Mouse (Mus musculus) heart, postnatal 0 days (tissue): ENCODE measurements around the gene Praf2. TPM values are rescaled to one million over a fixed set of nuclear protein-coding genes. Genes with fewer than 3 reads are reported as not detected.
A peak's percentile ranks its signal among the peaks of the same experiment; 100 is the strongest.

Experiments
- ATAC-seq: fragments of 200-750 bp; cut with Nextera tagmentation; 2 replicates; pipeline ENCODE4 v1.8.0; 2017; ENCODE audit warnings: low read depth, moderate number of reproducible peaks, moderate library complexity; ENCODE audit not compliant: insufficient read depth
- DNase-seq: peaks from one replicate; pipeline ENCODE4 v3.0.0-alpha.2; 2016; ENCODE audit warnings: low spot score
- H3K27ac ChIP-seq: fragments of 300-500 bp; sonication (generic); 2 replicates; pipeline ENCODE4 v1.5.1; 2014; ENCODE audit warnings: low read depth, mild to moderate bottlenecking
- H3K27me3 ChIP-seq: fragments of 300-500 bp; sonication (generic); 2 replicates; pipeline ENCODE4 v1.6.1; 2014; ENCODE audit warnings: low read length, mixed read lengths; ENCODE audit not compliant: control insufficient read depth, insufficient read depth
- H3K36me3 ChIP-seq: fragments of 300-500 bp; sonication (generic); replicated peaks from 2 replicates; pipeline ENCODE4 v1.6.1; 2014; ENCODE audit warnings: low read length, mixed read lengths; ENCODE audit not compliant: control insufficient read depth, insufficient read depth
- H3K4me1 ChIP-seq: fragments of 300-500 bp; sonication (generic); 2 replicates; pipeline ENCODE4 v1.6.1; 2014; ENCODE audit warnings: antibody characterized with exemption; ENCODE audit not compliant: control insufficient read depth, insufficient read depth
- H3K4me2 ChIP-seq: fragments of 300-500 bp; sonication (generic); 2 replicates; pipeline ENCODE4 v1.6.1; 2014; ENCODE audit warnings: low read depth, mild to moderate bottlenecking, low read length, moderate library complexity
- H3K4me3 ChIP-seq: fragments of 300-500 bp; sonication (generic); 2 replicates; pipeline ENCODE4 v1.5.1; 2014; ENCODE audit warnings: low read depth, low read length
- H3K9ac ChIP-seq: fragments of 300-500 bp; sonication (generic); replicated peaks from 2 replicates; pipeline ENCODE4 v1.6.1; 2014; ENCODE audit warnings: low read depth, low read length, mixed read lengths
- H3K9me3 ChIP-seq: fragments of 300-500 bp; sonication (generic); replicated peaks from 2 replicates; pipeline ENCODE4 v1.6.1; 2016; ENCODE audit warnings: low read length; ENCODE audit not compliant: control insufficient read depth
- CTCF ChIP-seq: IDR thresholded peaks from 2 replicates; pipeline ENCODE4 v1.5.1; 2016; ENCODE audit warnings: antibody characterized with exemption, control low read depth, low read depth
- EP300 ChIP-seq: IDR thresholded peaks from 2 replicates; pipeline ENCODE4 v1.6.1; 2016; ENCODE audit warnings: antibody characterized with exemption, low read depth
- WGBS: fragments of 180-500 bp; shearing (Covaris S2); extraction: QIAGEN DNeasy Blood & Tissue Kit; methylation state at CpG from one replicate; pipeline ENCODE4 v1.1.7; 2014; 5-methylcytosine and 5-hydroxymethylcytosine counted together
- polyA plus RNA-seq: library from polyadenylated mRNA; unstranded; fragments of >200 nt; fragmentation: Nextera tagmentation; extraction: Ambion mirVana; gene quantifications from 2 replicates; pipeline ENCODE4 v1.2.1, GENCODE M21; 2015
- total RNA-seq: library from RNA; depleted of rRNA; stranded (reverse); fragments of >200 nt; gene quantifications from 2 replicates; pipeline ENCODE4 v1.2.3, GENCODE M21; 2014; ENCODE audit warnings: low replicate concordance

Gene Praf2
- total and polyA plus RNA-seq, 2 experiments from 2014 or later, result 11.0 to 12.6 TPM

- Histone ChIP-seq H3K27me3 (no peaks in the 10 kb centered on the region), H3K9ac (peak within 1 kb of the TSS; percentile 68), H3K27ac (peak within 1 kb of the TSS; percentile 85), H3K4me2 (peak within 1 kb of the TSS; percentile 65), H3K36me3 (0 out of 2 replicates have a peak, but pooled peaks cover under 1% of the 10 kb centered on the region), H3K4me3 (peak within 1 kb of the TSS; percentile 76), H3K4me1 (no peaks in the 10 kb centered on the region), H3K9me3 (no peaks in the 10 kb centered on the region)
- DNase-seq (peak; percentile 95), ATAC-seq (peak; percentile 97)
- WGBS, result 10% methylated on average over 38 of the region's 38 CpGs
- TF ChIP-seq EP300, result no peak
Measured at GRCm38 (mm10) chrX:7762137-7762920, 34.1 kb downstream of the Praf2 start, which contains the start of gene Tfe3. TSS of gene Tfe3 (plus strand) at chrX:7762560.

GRCm38 (mm10) chrX:7762921-7763197 lies 34.6 kb downstream of the Praf2 start:
- TF ChIP-seq CTCF (no peak), EP300 (no peak)

GRCm38 (mm10) chrX:7763631-7764393 lies 35.6 kb downstream of the Praf2 start:
- no peaks in the 10 kb centered on the region for H3K4me1 ChIP-seq
- peak overlapping the region; percentile 65 for H3K4me2 ChIP-seq
- peak overlapping the region; percentile 76 for H3K4me3 ChIP-seq
- H3K27ac ChIP-seq, result peak overlapping the region; percentile 85; the same call in 1 of the 2 replicates
- no peaks in the 10 kb centered on the region for H3K9me3 ChIP-seq
- H3K27me3 ChIP-seq, result no peaks in the 10 kb centered on the region
- ATAC-seq, result no peak
- WGBS, result 16% methylated on average over 20 of the region's 22 CpGs
- no peak for DNase-seq
- H3K9ac ChIP-seq, result peak overlapping the region; percentile 68
- H3K36me3 ChIP-seq, result peaks cover 11% of the 10 kb centered on the region; the same call in 1 of the 2 replicates
- TF ChIP-seq CTCF (no peak), EP300 (no peak)

More at GRCm38 (mm10) chrX:7762921-7763197, 34.6 kb downstream of the Praf2 start:
- peaks cover 6% of the 10 kb centered on the region; the same call in 1 of the 2 replicates for H3K36me3 ChIP-seq
- peak; percentile 2 for ATAC-seq
- no peaks in the 10 kb centered on the region for H3K4me1 ChIP-seq
- peak overlapping the region; percentile 85 for H3K27ac ChIP-seq
- peak overlapping the region; percentile 65 for H3K4me2 ChIP-seq
- no peak for DNase-seq
- H3K4me3 ChIP-seq, result peak overlapping the region; percentile 76
- H3K9me3 ChIP-seq, result no peaks in the 10 kb centered on the region
- H3K9ac ChIP-seq, result peak overlapping the region; percentile 68
- no peaks in the 10 kb centered on the region for H3K27me3 ChIP-seq
- 13% methylated on average over 21 of the region's 21 CpGs for WGBS

GRCm38 (mm10) chrX:7764657-7765280 lies 36.5 kb downstream of the Praf2 start:
- Histone ChIP-seq H3K4me3 (peak overlapping the region; percentile 76; the same call in 1 of the 2 replicates), H3K9me3 (no peaks in the 10 kb centered on the region), H3K27ac (no peak overlapping the region), H3K4me2 (peak overlapping the region; percentile 65), H3K36me3 (peaks cover 17% of the 10 kb centered on the region; the same call in 1 of the 2 replicates), H3K27me3 (no peaks in the 10 kb centered on the region), H3K9ac (no peak overlapping the region), H3K4me1 (no peaks in the 10 kb centered on the region)
- DNase-seq, result no peak
- TF ChIP-seq EP300, result no peak
- TF ChIP-seq CTCF, result no peak
- WGBS, result 31% methylated on average over 9 of the region's 9 CpGs
- ATAC-seq, result no peak

GRCm38 (mm10) chrX:7765281-7765670 lies 37.0 kb downstream of the Praf2 start:
- H3K9ac ChIP-seq, result no peak overlapping the region
- WGBS, result 27% methylated on average over 13 of the region's 13 CpGs
- H3K4me3 ChIP-seq, result peak overlapping the region; percentile 16
- H3K27me3 ChIP-seq, result no peaks in the 10 kb centered on the region
- peak overlapping the region; percentile 57 for H3K27ac ChIP-seq
- H3K4me1 ChIP-seq, result no peaks in the 10 kb centered on the region
- TF ChIP-seq CTCF (no peak), EP300 (no peak)
- H3K9me3 ChIP-seq, result no peaks in the 10 kb centered on the region
- no peak for DNase-seq
- H3K4me2 ChIP-seq, result peak overlapping the region; percentile 65
- ATAC-seq, result no peak
- peaks cover 21% of the 10 kb centered on the region; the same call in 1 of the 2 replicates for H3K36me3 ChIP-seq
